Mouse (Mus musculus) midbrain, embryonic 13.5 days (tissue): ENCODE results near the gene Selp. TPM values are rescaled to one million over a fixed set of nuclear protein-coding genes. Genes with fewer than 3 reads are reported as not detected.

Experiments used
- ATAC-seq: fragments of 200-750 bp; cut with Nextera tagmentation; 2 replicates; pipeline ENCODE4 v1.8.0; 2017; ENCODE audit warnings: mild to moderate bottlenecking, moderate TSS enrichment, moderate library complexity
- H3K27ac ChIP-seq: fragments of 300-500 bp; sonication (generic); 2 replicates; pipeline ENCODE4 v1.5.1; 2015; ENCODE audit warnings: inconsistent platforms, mild to moderate bottlenecking, moderate library complexity
- H3K27me3 ChIP-seq: fragments of 300-500 bp; sonication (generic); 2 replicates; pipeline ENCODE4 v1.6.1; 2015; ENCODE audit warnings: mild to moderate bottlenecking, inconsistent platforms
- H3K36me3 ChIP-seq: fragments of 300-500 bp; sonication (generic); 2 replicates; pipeline ENCODE4 v1.6.1; 2015; ENCODE audit warnings: mild to moderate bottlenecking, inconsistent platforms
- H3K4me1 ChIP-seq: fragments of 300-500 bp; sonication (generic); replicated peaks from 2 replicates; pipeline ENCODE4 v1.6.1; 2015; ENCODE audit warnings: inconsistent platforms
- H3K4me2 ChIP-seq: fragments of 300-500 bp; sonication (generic); replicated peaks from 2 replicates; pipeline ENCODE4 v1.6.1; 2015; ENCODE audit warnings: moderate library complexity, mild to moderate bottlenecking, inconsistent platforms
- H3K4me3 ChIP-seq: fragments of 300-500 bp; sonication (generic); replicated peaks from 2 replicates; pipeline ENCODE4 v1.5.1; 2015; ENCODE audit warnings: mild to moderate bottlenecking, inconsistent platforms
- H3K9ac ChIP-seq: fragments of 300-500 bp; sonication (generic); replicated peaks from 2 replicates; pipeline ENCODE4 v1.6.1; 2015; ENCODE audit warnings: mild to moderate bottlenecking, inconsistent platforms
- H3K9me3 ChIP-seq: fragments of 300-500 bp; sonication (generic); 2 replicates; pipeline ENCODE4 v1.6.1; 2016; ENCODE audit warnings: mild to moderate bottlenecking, inconsistent platforms
- WGBS: fragments of 180-500 bp; shearing (Covaris S2); methylation state at CpG from one replicate; pipeline ENCODE4 v1.1.7; 2015; 5-methylcytosine and 5-hydroxymethylcytosine counted together
- polyA plus RNA-seq: library from polyadenylated mRNA; unstranded; fragments of >200 nt; fragmentation: Nextera tagmentation; extraction: Ambion mirVana; gene quantifications from 2 replicates; pipeline ENCODE4 v1.2.1, GENCODE M21; 2015

The Selp gene
- polyA plus RNA-seq, 1 experiment from 2014 or later: 0.04 TPM

DNA sequence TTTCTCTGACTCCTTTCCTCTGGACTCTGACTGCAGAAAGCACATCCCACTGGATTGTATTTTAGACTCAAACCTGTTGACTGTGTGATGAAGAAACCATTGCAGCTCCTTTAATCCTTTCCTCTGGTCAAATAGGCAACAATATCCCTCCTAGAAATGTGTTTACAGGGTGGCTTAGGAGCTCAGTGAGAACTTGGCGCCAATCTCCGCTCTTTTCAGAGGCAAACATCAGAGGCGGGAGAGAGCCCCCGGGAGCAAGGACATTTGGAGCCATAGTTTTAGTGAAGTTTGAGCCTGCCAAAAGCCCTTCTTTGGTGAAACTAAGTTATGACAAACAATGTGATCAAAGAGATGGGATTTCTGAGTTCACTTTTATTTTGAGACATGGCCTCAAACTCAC, 70.3 kb downstream of the Selp start:
- Histone ChIP-seq H3K27ac (no peak overlapping the region), H3K36me3 (no peaks in the 10 kb centered on the region), H3K9me3 (no peaks in the 10 kb centered on the region), H3K4me2 (no peak overlapping the region), H3K27me3 (0 out of 2 replicates have a peak, but pooled peaks cover 5% of the 10 kb centered on the region), H3K4me3 (no peak overlapping the region), H3K4me1 (peaks cover 3% of the 10 kb centered on the region; the same call in 1 of the 2 replicates), H3K9ac (no peak overlapping the region)
- 56% methylated on average over 4 of the region's 4 CpGs for WGBS
- ATAC-seq: no peak

DNA sequence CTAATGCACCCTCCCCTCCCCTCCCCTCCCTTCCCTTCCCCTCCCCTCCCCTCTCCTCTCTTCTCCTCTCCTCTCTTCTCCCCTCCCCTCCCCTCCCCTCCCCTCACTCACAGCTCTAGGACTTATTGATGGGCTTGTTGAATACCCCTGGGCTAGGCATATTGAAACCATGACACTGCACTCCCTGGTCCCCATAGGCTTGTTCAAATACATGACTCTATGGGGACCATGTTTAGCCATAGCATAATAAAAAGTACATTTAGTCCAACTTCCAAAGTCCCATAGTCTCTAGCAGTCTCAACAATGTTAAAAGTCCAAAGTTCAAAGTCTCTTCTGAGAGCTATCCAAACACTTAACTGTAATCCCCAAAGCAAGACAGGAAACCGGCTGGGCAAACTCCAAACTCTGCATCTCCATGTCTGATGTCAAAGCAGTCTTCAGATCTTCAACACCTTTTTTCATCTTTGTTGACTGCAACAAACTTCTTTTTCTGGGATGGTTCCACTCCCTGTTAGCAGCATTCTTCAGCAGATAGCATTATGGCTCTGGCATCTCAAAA, 72.0 kb downstream of the Selp start:
- H3K27me3 ChIP-seq: 0 out of 2 replicates have a peak, but pooled peaks cover 5% of the 10 kb centered on the region
- 87% methylated on average over 1 of the region's 1 CpGs for WGBS
- ATAC-seq: no peak
- no peak overlapping the region for H3K9ac ChIP-seq
- H3K27ac ChIP-seq: no peak overlapping the region
- no peaks in the 10 kb centered on the region for H3K9me3 ChIP-seq
- H3K4me2 ChIP-seq: no peak overlapping the region
- no peaks in the 10 kb centered on the region for H3K36me3 ChIP-seq
- H3K4me1 ChIP-seq: peaks cover 3% of the 10 kb centered on the region; the same call in 1 of the 2 replicates
- H3K4me3 ChIP-seq: no peak overlapping the region

DNA sequence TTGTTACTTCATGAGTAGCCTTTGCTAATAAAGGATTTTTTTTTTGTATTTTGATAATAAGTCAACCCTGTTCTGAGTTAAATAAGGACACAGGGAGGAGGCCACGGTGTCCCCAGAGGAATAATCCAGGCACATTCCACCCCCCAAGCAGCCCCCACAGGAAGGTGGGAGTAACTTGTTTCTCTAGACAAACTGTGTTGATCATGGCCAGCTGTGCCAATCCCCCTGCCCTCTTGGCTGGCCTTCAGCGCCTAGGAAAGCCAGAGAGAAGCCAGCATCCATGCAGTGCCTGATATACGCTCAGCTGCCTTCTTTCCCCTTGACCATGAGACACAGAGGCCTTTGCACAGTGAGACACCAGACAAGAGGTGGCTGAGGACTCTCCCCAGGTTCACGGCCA, 84.5 kb downstream of the Selp start:
- peaks cover 3% of the 10 kb centered on the region; the same call in 1 of the 2 replicates for H3K9me3 ChIP-seq
- no peak overlapping the region for H3K4me3 ChIP-seq
- no peaks in the 10 kb centered on the region for H3K36me3 ChIP-seq
- H3K27me3 ChIP-seq: no peaks in the 10 kb centered on the region
- no peak overlapping the region for H3K27ac ChIP-seq
- no peak for ATAC-seq
- WGBS: 90% methylated on average over 4 of the region's 4 CpGs
- H3K4me2 ChIP-seq: no peak overlapping the region
- H3K9ac ChIP-seq: no peak overlapping the region
- H3K4me1 ChIP-seq: no peaks in the 10 kb centered on the region

Other genes starting within 250 kb of the Selp start
- 16.1 and 20.7 TPM in 2 replicates for gene Scyl3, start 186.2 kb upstream of the Selp start, polyA plus RNA-seq
- gene BC055324, start 120.5 kb upstream of the Selp start, polyA plus RNA-seq: 11.0 and 11.2 TPM in 2 replicates
- 8.0 and 10.5 TPM in 2 replicates for gene Mettl18, start 120.4 kb upstream of the Selp start, polyA plus RNA-seq
- gene Sele, start 67.0 kb upstream of the Selp start, polyA plus RNA-seq: not detected in 2 replicates
- not detected in 2 replicates for gene Sell, start 53.3 kb upstream of the Selp start, polyA plus RNA-seq
- 0.07 and 0.08 TPM in 2 replicates for gene F5, start 36.6 kb downstream of the Selp start, polyA plus RNA-seq
- 7.0 and 7.7 TPM in 2 replicates for gene Slc19a2, start 133.8 kb downstream of the Selp start, polyA plus RNA-seq
- 20.0 and 22.7 TPM in 2 replicates for gene Ccdc181, start 160.3 kb downstream of the Selp start, polyA plus RNA-seq
- gene Nme7, start 188.9 kb downstream of the Selp start, polyA plus RNA-seq: 32.1 and 38.8 TPM in 2 replicates
- 30.7 and 31.3 TPM in 2 replicates for gene Blzf1, start 192.2 kb downstream of the Selp start, polyA plus RNA-seq